Mouse (Mus musculus) kidney, adult 2 months (tissue): Measurements from ENCODE around the gene Olfr544.

Experiments used
- CTCF ChIP-seq: fragments of 200-500 bp; conservative IDR thresholded peaks from 2 replicates; pipeline ENCODE4 v1.5.1; 2011; ENCODE audit warnings: low read depth, mild to moderate bottlenecking, control low read depth, low read length, moderate library complexity, mixed read lengths; ENCODE audit not compliant: insufficient read depth, insufficient read length
- POLR2A ChIP-seq: fragments of 200-500 bp; IDR thresholded peaks from one replicate; pipeline ENCODE4 v1.6.1; 2011; ENCODE audit warnings: low read depth, low read length, control low read depth

DNA sequence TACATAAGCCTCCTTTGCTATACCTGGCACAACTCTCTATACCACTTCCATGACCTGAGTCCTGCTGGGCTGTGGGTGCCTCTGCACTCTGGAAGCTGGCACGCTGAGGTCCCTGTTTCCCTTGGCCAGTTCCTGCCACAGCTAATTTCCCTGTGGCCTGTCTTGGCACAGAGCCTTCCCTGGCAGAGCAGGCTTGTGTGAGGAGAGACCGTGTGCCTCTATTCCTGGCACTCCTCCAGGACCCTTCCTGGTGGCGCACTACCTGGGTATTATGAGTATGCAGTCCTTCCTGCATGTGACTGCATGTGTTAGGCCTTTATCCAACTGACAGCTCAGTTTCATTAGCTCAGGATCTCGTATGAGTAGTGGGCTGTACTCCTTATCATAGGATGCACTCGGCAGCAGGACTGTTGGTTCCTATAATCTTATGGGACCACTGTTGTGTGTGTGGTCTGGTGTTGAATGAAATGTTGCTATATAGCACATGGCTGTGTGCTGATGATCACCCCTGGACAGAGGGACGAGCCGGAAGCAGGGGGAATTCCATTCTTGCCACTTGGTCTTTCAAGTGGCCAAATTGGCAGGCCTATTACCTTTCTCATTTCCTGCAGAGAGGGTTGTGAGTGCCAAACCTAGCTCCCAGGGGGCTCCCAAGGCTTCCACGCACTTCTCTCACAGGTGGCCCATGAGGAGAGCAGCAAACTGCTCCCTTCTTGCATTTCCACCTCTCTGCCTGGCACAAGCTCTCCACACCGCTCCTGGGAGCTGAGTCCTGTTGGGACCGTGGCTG lies 28.3 kb upstream of the Olfr544 start:
- TF ChIP-seq POLR2A (no peak), CTCF (no peak)
